Mouse (Mus musculus) heart, adult 2 months (tissue): Measurements from ENCODE around the gene Ntn1. TPM values are rescaled to one million over a fixed set of nuclear protein-coding genes. Genes with fewer than 3 reads are reported as not detected.

Experiments used
- DNase-seq, 2 experiments: peaks; one replicate each; pipeline ENCODE4 v3.0.0; 2021
- H3K27ac ChIP-seq: fragments of 200-600 bp; 2 replicates; pipeline ENCODE4 v1.8.1; 2022
- H3K27me3 ChIP-seq: fragments of 200-500 bp; 2 replicates; pipeline ENCODE4 v1.6.1; 2012; ENCODE audit warnings: mild to moderate bottlenecking, low read length, inconsistent platforms, mixed read lengths; ENCODE audit not compliant: control insufficient read depth, insufficient read depth
- H3K36me3 ChIP-seq: fragments of 200-500 bp; 2 replicates; pipeline ENCODE4 v1.6.1; 2012; ENCODE audit warnings: low read length, inconsistent platforms; ENCODE audit not compliant: control insufficient read depth, insufficient read depth
- H3K4me1 ChIP-seq: fragments of 200-500 bp; 2 replicates; pipeline ENCODE4 v1.6.1; 2011; ENCODE audit warnings: low read length; ENCODE audit not compliant: control insufficient read depth, insufficient read depth
- H3K4me3 ChIP-seq: fragments of 200-600 bp; 2 replicates; pipeline ENCODE4 v1.8.1; 2022
- H3K79me2 ChIP-seq: fragments of 200-500 bp; replicated peaks from 2 replicates; pipeline ENCODE4 v1.6.1; 2012; ENCODE audit warnings: mild to moderate bottlenecking, inconsistent platforms, low read length, moderate library complexity, mixed read lengths; ENCODE audit not compliant: control insufficient read depth, insufficient read depth
- H3K9ac ChIP-seq: fragments of 200-500 bp; 2 replicates; pipeline ENCODE4 v1.6.1; 2012; ENCODE audit warnings: low read depth, mild to moderate bottlenecking, control low read depth, inconsistent platforms, low read length, mixed read lengths
- CTCF ChIP-seq: fragments of 200-600 bp; IDR thresholded peaks from 2 replicates; pipeline ENCODE4 v1.8.1; 2022; ENCODE audit warnings: antibody characterized with exemption, mild to moderate bottlenecking, moderate library complexity
- EP300 ChIP-seq: fragments of 200-500 bp; IDR thresholded peaks from 2 replicates; pipeline ENCODE4 v1.6.1; 2011; ENCODE audit warnings: low read depth, low read length, control low read depth; ENCODE audit not compliant: insufficient read depth
- POLR2A ChIP-seq: fragments of 200-500 bp; IDR thresholded peaks from 2 replicates; pipeline ENCODE4 v1.6.1; 2011; ENCODE audit warnings: mild to moderate bottlenecking, low read depth, low read length, control low read depth; ENCODE audit not compliant: insufficient read depth
- WGBS: fragments of 180-500 bp; shearing (Covaris S2); methylation state at CpG from one replicate; pipeline ENCODE4 v1.1.7; 2018; 5-methylcytosine and 5-hydroxymethylcytosine counted together
- intact Hi-C: fragments of 180-260 bp; cut with DNase I; formaldehyde crosslinking; loops from one replicate; pipeline ENCODE4 v1.15.1; 2025
- polyA plus RNA-seq: library from polyadenylated mRNA; depleted of rRNA; stranded (reverse); fragments of >200 nt; gene quantifications from 2 replicates; pipeline ENCODE4 v1.2.3, GENCODE M21; 2012
- total RNA-seq, 2 experiments: library from RNA; stranded (reverse); gene quantifications; 2 replicates each; pipeline ENCODE4 v1.2.3; 2021

Gene Ntn1
- total and polyA plus RNA-seq, 3 experiments, result 32.4 to 70.5 (median 55.1) TPM

DNA sequence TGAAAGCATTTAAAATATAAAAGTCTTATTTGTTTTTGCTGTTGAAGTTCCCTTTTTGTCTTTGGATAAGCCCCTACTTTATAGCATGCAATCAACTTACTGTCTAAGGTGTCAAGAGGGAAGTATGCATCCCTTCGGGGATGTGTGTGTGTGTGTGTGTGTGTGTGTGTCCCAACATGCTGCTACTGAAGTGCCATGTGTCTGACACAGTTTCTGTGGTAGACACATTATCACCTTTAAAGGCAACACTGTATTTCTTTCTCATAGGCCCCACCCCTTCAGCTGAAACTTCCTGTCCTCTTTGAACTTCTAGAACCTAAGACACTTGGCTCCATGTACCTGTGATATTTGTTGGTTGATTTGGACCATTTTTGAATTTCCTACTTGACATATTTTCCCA is 199.6 kb downstream of the Ntn1 start:
- no peak for TF ChIP-seq POLR2A
- no peak for TF ChIP-seq CTCF
- TF ChIP-seq EP300, result no peak
- intact Hi-C loops, result no loop called here

GRCm38 (mm10) chr11:68200500-68200899 is 200.1 kb downstream of the Ntn1 start:
- Histone ChIP-seq H3K36me3 (no peaks in the 10 kb centered on the region), H3K9ac (no peak overlapping the region), H3K27me3 (no peaks in the 10 kb centered on the region), H3K27ac (no peak overlapping the region), H3K4me3 (no peak overlapping the region), H3K79me2 (no peaks in the 10 kb centered on the region), H3K4me1 (peaks cover 19% of the 10 kb centered on the region)
- no peak for TF ChIP-seq EP300
- no peak for TF ChIP-seq POLR2A
- TF ChIP-seq CTCF, result no peak
- WGBS, result 99% methylated on average over 4 of the region's 4 CpGs
- no peak for DNase-seq
- intact Hi-C loops, result no loop called here

More for the DNA sequence above, 199.6 kb downstream of the Ntn1 start:
- no peaks in the 10 kb centered on the region for H3K36me3 ChIP-seq
- no peak overlapping the region for H3K4me3 ChIP-seq
- no peaks in the 10 kb centered on the region for H3K27me3 ChIP-seq
- peaks cover 14% of the 10 kb centered on the region for H3K4me1 ChIP-seq
- H3K27ac ChIP-seq, result no peak overlapping the region
- 79% methylated on average over 1 of the region's 1 CpGs for WGBS
- H3K9ac ChIP-seq, result no peak overlapping the region
- H3K79me2 ChIP-seq, result no peaks in the 10 kb centered on the region
- no peak for DNase-seq

DNA sequence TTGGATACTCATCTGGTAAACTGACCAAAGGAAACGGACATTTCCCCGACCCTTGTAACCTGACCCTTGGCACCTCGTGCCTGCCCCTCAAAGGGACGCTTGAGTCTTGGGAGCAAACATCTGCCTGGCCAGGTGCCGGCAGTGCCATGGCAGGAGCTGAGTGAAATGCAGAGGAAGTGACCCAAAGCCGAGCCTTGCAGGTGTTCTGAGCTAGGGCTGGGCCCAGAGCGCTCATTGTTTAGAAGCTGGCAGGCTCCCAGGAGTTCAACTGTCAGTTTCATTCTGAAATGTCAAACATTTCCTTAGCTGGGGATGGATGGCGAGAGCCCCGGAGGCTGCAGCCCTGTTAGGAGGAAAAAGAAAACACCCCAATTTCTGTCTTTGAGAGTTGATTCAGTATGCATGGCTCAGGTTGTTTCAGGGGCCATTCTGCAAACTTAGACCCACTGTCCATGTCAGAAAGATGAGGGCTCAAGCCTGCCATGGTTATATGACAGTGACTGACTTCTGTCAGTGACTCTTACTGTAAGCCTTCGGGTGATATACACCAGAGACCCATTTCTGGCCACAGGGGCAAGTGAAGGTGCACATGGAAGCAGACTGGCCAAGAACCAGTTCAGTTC is 200.7 kb downstream of the Ntn1 start:
- Histone ChIP-seq H3K27ac (no peak overlapping the region), H3K79me2 (no peaks in the 10 kb centered on the region), H3K4me1 (peaks cover 24% of the 10 kb centered on the region), H3K4me3 (no peak overlapping the region), H3K36me3 (no peaks in the 10 kb centered on the region), H3K9ac (no peak overlapping the region), H3K27me3 (no peaks in the 10 kb centered on the region)
- intact Hi-C loops, result loop anchor here (5.0 kb wide), 1 partner anchor 193 kb away; no protein-coding TSS in a partner anchor
- TF ChIP-seq POLR2A (no peak), EP300 (no peak), CTCF (no peak)
- peak in 1 of 2 experiments; percentile 48 for DNase-seq
- 44% methylated on average over 10 of the region's 10 CpGs for WGBS

- no peaks in the 10 kb centered on the region for H3K36me3 ChIP-seq
- no peak for DNase-seq
- no peak for TF ChIP-seq POLR2A
- no peak for TF ChIP-seq EP300
- TF ChIP-seq CTCF, result no peak
- intact Hi-C loops, result loop anchor here (5.0 kb wide), 1 partner anchor 192 kb away; no protein-coding TSS in a partner anchor
- no peak overlapping the region for H3K27ac ChIP-seq
- H3K27me3 ChIP-seq, result no peaks in the 10 kb centered on the region
- peaks cover 31% of the 10 kb centered on the region for H3K4me1 ChIP-seq
- no peak overlapping the region for H3K4me3 ChIP-seq
- no peak overlapping the region for H3K9ac ChIP-seq
- WGBS, result 88% methylated on average over 8 of the region's 8 CpGs
- H3K79me2 ChIP-seq, result no peaks in the 10 kb centered on the region
Observed at GRCm38 (mm10) chr11:68199103-68199502, 201.5 kb downstream of the Ntn1 start.

GRCm38 (mm10) chr11:68198696-68199095 is 201.9 kb downstream of the Ntn1 start:
- Histone ChIP-seq H3K4me3 (no peak overlapping the region), H3K36me3 (no peaks in the 10 kb centered on the region), H3K27ac (no peak overlapping the region), H3K9ac (no peak overlapping the region), H3K79me2 (no peaks in the 10 kb centered on the region), H3K27me3 (no peaks in the 10 kb centered on the region), H3K4me1 (peaks cover 32% of the 10 kb centered on the region)
- intact Hi-C loops, result loop anchor here (5.0 kb wide), 1 partner anchor 191 kb away; no protein-coding TSS in a partner anchor
- TF ChIP-seq EP300 (no peak), CTCF (no peak), POLR2A (no peak)
- no peak for DNase-seq
- 79% methylated on average over 10 of the region's 10 CpGs for WGBS

DNA sequence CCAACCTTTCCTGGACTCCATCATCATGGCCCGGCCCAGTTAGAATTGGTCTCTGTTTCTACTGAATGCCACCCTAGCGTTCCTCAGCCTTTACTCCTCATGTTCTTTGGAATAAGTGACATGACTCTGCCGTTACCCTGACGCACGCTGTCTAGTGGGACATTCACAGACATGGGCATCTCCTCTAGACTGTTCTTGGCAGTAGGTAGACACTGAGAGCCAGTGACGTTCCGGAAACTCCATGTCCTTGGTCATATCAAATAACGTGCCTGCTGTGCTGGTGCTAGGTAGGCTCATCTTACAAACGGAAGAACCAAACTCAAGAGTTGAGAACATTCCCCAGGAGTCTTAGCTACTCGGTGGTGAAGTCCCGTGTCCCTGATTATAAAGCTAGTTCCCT is 203.2 kb downstream of the Ntn1 start:
- Histone ChIP-seq H3K27me3 (no peaks in the 10 kb centered on the region), H3K79me2 (no peaks in the 10 kb centered on the region), H3K27ac (no peak overlapping the region), H3K36me3 (no peaks in the 10 kb centered on the region), H3K4me3 (no peak overlapping the region), H3K9ac (no peak overlapping the region), H3K4me1 (peaks cover 33% of the 10 kb centered on the region)
- no peak for DNase-seq
- TF ChIP-seq EP300, result no peak
- WGBS, result 82% methylated on average over 11 of the region's 11 CpGs
- intact Hi-C loops, result loop anchor here (5.0 kb wide), 1 partner anchor 190 kb away; no protein-coding TSS in a partner anchor
